Mouse (Mus musculus): ENCODE measurements around the gene 5730522E02Rik. TPM values are rescaled to one million over a fixed set of nuclear protein-coding genes. Genes with fewer than 3 reads are reported as not detected.

The 5730522E02Rik gene
- total RNA-seq, 2 experiments from 2014 or later, result not detected

DNA sequence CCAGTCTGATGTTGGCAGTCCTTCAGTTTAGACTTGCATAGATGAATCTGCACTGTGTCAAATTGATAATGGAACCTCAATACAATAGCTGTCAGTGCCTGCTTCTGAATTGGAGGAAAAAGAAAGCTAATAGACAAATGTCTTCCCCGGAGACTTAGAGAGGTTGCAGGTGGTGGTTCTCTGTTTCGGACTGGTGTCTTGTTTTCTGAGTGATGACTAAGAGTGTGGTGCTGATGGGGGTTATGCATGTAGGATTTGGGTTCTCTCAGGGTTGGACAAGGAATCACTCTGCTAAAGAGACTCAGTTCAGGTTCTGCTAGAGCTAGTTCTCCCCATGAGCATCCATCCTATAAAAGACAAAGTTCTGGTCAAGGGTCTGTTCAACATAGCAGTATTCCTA lies 397.1 kb downstream of the 5730522E02Rik start:
- no peak for DNase-seq

DNA sequence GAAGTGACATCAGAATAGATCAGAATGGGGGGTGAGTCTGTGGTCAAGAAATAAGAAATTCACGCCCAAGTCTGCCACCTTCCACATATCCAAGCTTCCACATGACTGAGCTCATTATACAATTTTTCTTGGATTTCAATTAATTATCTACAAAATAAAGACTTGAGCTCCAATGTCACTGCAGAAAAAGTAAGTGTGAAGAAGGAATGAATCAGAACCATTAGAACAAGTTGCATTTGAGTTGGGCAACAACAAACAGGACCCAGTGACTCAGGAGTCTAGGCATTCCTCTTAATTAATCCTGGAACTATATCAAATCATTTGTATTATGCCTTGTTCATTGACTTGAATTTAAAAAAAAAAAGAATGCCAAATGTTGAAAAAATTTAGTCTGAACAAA lies 422.9 kb downstream of the 5730522E02Rik start:
- no peak for DNase-seq

DNA sequence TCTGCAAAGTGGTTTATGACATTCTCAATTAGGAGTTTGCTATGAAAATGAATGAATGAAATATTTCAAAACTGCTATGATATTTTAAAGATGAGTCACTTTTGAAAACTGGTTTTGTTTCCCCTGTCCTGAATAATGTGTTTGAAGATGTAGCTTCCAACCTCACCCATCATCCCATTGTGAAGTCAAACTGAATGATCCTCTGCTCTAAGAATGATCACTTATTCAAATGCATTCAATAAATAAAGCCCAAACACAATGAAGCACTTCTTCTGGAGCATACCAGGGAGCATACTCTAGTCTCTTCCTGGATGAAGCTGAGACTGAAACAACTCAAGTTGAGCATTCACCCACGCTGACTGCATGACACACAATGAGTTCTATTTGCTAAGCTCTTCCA lies 438.3 kb downstream of the 5730522E02Rik start:
- DNase-seq, result no peak

DNA sequence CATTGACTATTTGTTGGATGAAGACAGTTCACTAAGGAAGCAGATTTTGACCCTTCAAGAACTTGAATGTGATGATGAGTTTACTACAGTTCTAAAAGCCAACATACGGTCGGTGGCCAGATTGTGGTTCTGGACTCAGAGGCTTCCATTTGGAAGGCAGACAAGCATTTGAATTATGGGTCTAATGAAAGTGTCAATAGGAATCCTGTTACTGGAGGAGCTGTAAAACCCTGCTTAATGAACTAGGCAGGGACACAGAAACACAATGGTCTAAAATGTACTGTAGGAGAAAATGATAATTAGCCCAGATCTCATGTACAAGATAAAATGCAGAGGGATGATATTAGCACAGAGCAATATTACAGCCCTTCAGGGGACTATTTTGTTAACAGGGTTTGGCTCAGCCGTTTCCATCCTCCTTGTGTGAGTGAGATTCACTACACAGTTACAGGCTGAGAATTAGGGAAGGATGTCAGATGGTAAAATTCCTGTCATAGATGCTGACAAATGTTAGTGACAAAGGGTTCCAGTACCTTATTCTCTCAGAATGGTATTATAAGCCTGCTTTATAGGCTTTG lies 439.5 kb downstream of the 5730522E02Rik start:
- DNase-seq, result no peak

DNA sequence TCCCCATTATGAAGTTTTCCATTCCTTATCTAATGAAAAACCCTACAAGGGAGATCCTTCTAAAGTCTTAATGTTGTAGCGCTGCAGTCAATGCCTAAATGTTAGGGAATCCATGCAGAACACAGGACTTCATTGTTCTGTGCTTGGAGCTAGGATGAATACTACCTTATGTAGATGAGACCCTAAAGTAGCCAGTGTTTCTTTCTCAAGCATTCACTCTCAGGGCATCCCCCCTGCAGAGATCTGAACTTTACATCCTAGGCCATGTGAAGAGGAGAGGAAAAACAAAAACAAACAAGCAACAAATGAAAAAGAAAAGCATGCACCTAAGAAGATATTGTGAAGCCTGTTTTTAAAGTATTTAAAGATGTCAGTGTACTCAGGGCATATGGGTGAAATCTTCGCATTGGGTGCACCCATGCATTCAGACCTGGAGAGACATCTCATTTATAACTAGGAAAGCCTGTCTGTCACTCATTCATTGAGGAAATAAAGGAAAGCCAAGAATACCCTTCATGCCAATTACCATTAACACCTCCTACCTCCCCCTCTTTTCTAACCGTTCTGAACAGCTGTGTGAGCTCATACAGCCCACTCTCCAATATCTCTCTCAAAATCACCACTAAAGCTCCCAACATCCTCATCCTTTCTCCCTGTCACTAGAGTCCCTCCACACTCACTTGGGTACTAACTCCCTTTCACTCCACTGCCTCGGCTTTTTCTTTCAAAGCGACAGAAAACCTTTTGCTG lies 442.8 kb downstream of the 5730522E02Rik start:
- DNase-seq, result no peak

DNA sequence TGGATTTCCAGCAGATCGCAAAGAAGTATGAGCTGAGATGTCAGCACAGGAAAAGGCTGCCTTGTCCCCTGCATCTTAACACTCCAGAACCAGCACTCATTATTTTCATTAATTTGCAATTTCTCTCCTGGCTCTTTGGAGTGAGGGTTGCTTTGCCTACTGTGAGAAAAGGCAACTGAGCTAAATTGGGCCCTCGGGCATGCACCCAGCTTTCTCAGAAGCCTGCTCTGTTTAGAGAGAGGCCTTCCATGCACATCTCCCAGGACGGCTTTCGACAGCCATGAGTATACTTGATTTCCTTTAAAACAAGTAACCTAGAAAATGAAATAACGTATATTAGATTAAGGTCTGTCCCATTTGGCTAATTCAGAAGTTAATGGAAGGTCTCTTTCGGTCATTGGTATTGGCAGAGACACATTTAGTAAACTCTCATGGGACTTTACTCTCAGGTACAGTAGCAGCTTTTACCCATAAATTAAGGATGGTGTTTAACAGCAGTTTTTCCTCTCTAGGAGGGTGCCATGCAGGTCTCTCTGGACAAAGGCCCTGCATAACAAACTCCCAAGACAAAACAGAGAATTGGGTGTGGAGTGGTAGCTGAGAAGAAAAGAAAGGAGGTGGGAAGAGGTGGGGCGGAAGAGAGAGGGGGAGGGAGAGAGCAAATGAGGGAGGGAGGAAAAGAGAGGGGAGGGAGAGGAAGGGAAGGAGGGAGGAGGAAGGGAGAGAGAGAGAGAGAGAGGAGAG lies 457.2 kb downstream of the 5730522E02Rik start:
- no peak for DNase-seq

DNA sequence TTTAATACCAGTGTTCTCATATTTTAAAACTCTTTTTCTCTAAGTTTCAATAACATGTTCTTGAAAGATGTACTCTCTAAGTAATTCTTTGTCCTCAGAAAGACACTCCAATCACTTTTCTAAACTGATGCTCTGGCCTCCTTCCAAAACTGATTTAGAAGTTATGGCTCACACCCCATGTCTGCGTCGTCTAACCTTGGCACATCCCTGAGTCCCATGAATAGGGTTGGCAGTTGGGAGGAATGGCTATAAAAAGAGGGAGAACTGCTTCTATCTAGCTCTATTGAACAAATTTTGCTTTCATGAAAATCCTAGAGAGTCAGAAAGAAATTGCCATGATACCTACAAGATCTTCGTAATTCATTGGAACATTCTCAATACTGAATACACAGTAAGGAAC lies 458.1 kb downstream of the 5730522E02Rik start:
- DNase-seq, result no peak

DNA sequence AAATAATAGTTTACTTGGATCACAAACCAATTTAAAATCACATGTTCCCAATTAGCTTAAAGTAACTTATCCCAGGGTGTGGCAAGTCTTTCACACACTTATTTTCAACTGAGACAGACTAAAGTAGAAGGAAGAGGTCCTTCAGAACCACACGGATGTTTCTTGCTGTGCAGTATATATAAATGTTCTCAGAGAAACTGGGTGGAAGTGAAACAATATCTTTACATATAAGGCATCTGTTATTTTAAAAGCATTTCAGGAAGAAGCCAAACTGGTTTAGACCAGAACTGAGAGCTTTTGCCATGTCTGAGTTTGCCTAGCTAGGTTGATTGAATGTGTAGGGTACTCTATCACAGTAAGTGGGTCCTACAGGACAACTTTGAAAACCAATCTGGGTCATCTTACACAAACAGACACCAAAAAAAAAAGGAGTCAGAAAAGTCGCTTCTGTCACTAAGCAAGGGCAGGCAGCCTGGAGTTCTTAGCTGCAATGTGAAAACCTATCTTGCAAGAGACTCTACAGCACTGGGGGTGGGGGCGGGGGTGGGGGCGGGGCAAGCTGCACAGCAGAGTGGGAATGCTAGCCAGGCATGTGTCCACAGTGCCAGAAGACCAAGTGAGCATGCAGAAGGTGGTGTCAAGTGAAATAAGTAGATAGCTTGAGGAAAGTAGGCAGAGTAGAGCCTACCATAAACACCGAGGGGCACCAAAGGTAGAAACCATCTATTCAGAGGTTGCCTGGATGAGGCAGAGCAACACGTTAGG lies 463.3 kb downstream of the 5730522E02Rik start:
- DNase-seq, result no peak

DNA sequence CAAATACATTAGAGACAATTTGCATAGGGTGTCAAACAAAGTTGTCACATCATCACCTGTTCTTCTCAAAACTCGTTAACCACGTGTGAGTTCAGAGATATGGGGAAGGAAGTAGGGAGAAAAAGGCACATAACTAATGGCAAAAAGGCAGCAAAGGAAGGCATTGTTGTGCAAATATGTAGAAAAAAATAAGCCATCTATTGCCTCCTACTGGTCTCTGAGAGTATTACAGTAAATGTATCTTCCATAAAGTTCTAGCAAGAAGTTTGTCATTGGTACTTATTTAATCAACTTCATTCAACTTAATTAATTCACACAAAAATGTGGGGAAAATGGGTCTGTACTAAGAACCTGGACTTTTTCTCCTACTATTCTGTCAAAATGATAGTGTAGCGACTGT lies 466.9 kb downstream of the 5730522E02Rik start:
- no peak for DNase-seq

DNA sequence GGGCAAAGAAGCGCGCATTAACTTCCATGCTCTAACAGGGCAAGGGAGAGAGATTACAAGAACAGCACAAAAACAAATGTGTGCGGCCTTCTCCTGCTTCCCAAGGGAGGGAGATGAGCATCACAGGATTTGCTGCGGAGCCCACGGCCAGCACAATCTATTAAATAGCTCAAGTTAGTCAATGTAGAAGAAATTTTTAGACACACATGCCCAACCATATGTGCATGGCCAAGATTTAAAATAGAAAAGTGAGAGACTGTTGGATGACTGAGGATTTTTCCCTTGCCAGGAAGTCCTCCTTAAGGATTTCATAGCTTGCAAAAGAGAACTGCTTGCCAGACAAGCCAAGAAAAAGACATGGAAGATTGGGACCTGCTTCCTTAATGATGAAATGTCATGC lies 473.3 kb downstream of the 5730522E02Rik start:
- no peak for DNase-seq

DNA sequence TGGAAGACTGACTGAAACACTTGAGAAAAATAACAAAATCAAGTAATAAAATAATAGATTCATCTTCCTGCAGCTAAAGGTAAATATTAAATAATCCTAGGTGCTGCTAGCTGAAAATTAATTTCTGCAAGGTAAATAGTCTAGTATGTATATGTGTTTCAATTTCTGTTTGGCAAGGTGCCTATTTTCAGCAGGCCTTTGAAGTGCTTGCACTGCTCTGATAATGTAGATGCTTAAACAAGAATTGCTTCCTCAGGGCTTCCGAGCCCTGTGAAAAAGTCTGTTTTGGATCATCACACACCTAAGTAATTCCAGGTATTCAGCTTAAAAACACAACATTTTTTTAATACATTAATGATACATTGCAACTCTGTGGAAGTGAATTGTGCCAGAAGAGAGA lies 481.1 kb downstream of the 5730522E02Rik start:
- no peak for DNase-seq

DNA sequence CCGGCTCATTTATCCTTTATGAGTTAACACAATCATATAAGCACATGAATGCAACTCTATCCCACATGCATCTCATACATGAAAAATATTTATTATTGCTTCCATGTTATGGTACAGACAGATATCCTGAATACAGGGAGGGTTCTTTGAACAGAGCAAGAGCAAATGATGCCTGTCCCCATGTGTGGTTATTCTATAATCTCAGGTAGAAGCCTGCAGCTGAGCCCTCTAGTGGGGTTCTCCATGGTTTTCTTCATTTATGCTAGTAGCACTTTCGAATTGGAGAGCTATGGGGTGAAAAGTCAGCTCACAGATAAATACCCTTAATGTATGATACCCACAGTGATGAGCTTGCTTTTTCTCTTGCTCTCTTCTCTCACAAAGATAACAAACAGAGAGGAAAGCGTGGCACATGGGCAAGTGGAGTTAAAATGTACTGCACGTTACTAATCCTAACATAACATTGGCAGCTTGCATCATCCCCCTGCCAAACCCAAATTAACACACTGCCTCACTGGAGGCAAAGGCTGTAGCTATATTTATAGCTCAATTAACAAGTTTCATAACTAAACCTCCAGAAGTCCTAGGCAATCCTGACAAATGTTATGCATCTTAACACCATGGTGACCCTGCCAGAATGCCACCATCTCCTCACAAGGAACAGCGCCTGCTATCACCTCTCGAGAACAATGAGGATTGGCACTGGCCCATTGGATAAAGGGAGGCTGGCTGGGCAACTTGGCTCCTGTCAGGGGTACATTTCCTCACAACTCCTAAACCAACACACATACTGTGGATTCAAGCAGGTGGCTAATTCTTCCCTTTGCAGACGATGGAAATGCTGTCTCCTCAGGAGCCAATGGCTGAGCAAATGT lies 494.9 kb downstream of the 5730522E02Rik start:
- DNase-seq, result peak in 1 of 2 experiments; percentile 1

DNA sequence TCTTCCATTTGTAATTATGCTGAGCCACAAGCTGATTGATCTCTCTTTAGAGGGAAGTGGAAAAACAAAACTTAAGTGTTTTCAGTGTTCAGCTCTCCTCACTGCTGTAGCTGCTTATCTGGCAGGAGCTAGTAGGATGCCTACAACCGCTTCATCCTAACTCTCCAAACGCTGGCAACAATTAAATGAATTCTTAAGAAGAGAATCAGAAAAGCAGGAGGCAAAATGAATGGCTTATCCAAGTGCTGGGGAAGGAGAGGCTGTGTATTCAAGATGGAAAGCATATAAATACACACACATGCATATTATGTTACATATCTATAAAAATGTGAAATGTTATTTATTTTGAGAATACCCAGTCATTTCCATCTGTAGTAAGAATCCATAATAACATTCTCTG lies 500.0 kb downstream of the 5730522E02Rik start:
- no peak for DNase-seq

DNA sequence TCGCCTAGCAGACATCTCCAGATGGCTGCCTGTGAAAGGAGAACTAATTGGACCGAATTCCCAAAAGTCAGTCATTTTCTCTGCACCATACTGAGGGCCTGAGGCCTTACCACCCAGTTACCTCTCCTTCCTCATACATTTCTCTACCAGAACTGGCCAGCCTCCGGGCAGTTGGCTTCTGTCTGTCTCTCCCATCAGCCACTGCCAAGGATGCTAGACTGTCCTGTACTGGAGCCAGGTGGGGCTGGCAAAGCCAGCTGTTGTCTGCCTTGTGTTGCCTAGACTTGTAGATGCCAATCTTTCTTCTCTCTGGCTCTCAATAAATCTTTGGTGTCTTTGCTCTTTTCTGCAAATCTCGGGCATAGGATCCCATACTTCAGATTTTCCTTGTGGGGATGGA lies 500.7 kb downstream of the 5730522E02Rik start:
- no peak for DNase-seq

DNA sequence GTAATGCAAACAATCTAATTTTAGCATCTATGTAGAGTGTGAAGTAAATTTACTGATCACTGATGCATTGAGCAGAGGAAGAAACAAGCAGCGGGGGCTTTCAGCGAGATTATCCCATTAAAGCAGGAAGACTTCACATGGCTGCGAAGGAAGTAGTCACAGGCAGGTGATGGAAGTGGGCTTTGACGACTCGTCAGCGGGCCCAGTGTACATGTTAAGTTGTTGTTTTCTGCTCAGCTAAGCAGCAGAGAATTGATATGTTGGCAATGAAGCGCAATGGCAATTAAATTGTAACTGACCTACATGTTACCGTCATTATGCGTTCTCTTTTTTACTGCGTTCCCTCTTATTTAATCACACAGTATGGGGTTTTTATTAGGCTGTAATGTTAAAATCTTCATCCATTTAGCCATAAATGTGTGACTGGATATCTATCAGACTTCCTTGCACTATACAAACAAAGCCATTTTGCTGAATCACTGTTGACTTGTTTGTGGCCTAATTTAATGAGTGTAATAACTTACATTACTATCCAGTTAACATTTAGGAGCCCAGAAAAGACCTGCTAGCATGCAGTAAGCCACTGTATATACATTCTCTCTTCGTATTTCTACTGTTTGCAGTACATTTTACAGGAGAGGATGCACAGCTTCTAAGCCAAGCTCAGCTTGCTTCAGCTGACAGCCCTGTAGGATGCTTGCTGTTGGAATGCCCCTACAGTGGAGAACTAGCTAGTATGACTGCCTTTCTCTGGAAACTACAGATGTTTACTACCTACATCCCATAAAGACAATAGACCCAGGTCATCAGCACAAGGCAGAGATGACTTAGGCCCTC lies 506.0 kb downstream of the 5730522E02Rik start:
- no peak for DNase-seq

DNA sequence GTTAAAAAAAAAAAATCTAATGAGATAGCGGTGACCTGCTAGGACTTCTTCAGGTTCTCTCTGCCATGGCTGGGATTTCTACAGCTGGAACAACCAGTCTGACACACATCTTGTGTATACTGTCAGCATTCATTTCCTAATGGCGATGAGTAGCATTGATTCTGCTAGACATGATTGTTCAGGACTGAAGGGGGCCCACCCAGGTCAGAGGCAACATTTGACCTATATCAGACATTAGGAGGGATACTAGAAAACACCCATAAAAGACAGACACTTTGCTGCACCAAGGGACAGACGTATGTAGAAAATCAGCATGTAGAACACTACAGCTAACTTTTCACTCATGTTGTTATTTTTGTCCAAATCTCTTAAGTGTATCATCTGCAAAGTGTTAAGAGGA lies 507.8 kb downstream of the 5730522E02Rik start:
- no peak for DNase-seq

DNA sequence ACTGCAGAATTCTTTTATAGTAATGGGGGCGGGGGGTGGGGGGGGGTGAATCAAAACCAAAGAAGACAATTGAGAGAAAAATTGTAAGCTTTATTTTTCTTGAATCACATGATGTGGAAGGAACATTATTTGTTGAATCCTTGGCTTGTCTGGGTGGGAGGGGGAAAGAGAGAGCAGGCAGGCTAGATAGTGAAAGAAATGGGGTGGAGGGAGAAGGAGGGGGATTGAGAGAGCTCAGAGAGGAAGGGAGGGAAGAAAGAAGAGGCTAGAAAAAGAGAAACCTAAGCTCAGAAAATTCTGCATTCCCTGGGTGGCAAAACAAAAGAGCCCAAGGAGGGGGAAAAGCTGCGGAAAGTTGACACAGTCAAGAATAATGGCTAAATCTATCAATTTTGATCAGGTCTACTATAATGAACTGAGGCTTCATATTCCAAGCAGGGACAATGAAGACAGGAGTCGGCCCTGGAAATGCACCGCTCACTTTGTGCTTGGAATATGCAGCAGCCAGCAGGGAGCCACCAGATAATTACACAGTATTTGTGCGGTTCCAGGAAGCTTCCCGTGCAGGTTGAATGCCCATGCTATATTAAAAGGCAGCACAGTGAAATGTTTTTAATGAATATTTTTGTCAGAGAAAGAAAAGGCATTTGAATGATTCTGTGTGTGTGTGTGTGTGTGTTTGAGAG lies 512.9 kb downstream of the 5730522E02Rik start:
- no peak for DNase-seq

DNA sequence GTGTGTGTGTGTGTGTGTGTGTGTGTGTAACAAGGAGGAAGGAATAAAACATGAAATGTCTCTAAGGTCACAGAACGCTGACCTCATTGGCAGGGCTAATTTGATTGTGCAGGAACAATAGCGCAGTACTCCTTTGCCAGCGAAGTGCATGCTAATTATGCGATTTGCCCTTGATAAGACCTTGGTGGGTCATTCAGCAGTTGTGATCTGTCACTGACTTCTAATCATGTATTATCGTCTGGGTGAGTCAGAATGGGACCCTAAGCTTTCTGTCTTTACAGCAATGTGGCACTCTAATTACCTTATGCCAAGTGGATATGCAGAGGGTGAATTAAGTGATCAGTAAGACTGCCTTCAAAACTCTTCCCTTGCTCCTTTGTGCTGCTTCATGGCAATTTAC lies 514.4 kb downstream of the 5730522E02Rik start:
- no peak for DNase-seq

DNA sequence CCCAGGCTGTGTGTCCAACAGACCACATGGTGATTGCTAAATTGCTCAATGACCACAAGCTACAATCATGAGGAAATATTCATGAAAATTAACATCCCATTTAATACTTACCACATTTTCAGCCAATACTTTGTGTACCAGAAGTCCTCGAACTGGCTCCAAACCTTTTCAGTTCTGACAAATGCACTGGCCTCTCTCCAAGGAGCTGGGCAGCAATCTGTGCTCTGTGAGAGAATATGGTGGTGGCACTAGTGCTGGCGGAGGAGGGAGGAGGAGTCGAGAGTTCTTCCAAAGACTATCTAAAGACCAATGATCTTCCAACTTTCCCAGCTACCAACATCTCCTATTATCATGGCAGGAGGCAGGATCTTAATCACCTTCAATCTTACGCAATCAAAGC lies 525.8 kb downstream of the 5730522E02Rik start:
- peak in 1 of 2 experiments; percentile 2 for DNase-seq

DNA sequence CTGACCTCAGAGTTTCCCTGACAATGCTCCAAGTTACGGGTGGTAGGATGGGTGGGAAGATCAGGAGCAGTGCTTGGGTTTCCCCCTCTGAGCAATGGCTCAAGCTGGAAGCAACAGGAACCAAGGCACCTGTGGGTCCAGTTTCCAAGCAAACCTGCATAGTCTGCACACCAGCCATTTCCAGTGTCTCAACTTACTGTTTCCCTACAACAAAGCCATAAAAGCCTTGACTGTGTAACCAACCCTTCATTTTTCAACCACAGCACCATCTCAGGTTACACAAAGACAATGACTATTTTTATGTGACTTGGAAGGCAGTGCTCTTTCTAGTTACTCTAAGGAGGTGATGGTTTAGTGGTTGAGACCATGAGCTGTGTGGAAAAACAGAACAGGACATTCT lies 530.7 kb downstream of the 5730522E02Rik start:
- DNase-seq, result no peak
